Mouse (Mus musculus) olfactory bulb, adult 2 months (tissue): ENCODE results near the gene Neil3.

Source experiments
- CTCF ChIP-seq: fragments of 200-500 bp; IDR thresholded peaks from 2 replicates; pipeline ENCODE4 v1.5.1; 2012; ENCODE audit warnings: low read depth, mild to moderate bottlenecking, low read length, moderate library complexity; ENCODE audit not compliant: insufficient read depth
- POLR2A ChIP-seq: fragments of 200-500 bp; IDR thresholded peaks from 2 replicates; pipeline ENCODE4 v1.6.1; 2012; ENCODE audit warnings: mild to moderate bottlenecking, low read depth, low read length, moderate library complexity; ENCODE audit not compliant: insufficient read depth

DNA sequence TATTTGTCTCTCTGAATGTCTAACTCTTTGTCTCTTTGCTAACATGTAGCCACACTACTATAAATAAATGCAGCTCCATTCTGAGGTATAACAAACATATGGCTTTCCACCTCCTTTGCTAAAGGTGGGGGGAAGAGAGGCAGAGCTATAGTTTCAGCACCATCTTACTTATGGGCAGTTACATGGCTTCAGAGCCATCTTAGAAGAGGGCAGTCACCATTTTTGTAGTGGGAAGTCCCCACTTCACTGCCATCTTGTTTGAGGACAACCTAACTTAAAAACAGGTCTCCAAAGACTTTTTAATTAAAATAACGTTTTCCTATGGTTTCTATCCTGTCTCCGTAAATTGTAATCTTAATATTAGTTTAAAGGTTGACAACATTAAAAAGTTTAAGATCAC lies 47.1 kb downstream of the Neil3 start:
- TF ChIP-seq CTCF: no peak
- TF ChIP-seq POLR2A: no peak
